Mouse (Mus musculus): ENCODE data around the gene Baz2b.
A peak's percentile ranks its signal among the peaks of the same experiment; 100 is the strongest.

Baz2b gene

DNA sequence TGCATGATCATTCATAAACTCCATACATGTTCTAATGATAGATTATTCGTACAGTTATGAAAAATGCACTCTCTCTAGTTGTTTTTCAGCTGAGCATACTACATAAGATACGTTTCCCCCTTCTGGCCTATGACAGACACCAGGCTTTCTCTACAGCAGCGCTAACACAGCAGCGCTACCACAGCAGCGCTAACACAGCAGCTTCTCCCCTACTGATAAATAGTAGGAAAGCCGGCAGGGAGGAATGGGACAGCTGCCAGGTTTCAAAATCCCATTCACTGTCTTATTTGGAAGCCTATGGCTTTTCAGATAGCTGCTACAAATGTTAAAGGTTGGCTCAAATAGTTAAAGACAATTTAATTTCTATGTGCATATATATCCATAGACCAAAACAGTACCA, 251.1 kb downstream of the Baz2b start:
- DNase-seq (ENCODE audit: low spot score in 2 of 2): no peak

DNA sequence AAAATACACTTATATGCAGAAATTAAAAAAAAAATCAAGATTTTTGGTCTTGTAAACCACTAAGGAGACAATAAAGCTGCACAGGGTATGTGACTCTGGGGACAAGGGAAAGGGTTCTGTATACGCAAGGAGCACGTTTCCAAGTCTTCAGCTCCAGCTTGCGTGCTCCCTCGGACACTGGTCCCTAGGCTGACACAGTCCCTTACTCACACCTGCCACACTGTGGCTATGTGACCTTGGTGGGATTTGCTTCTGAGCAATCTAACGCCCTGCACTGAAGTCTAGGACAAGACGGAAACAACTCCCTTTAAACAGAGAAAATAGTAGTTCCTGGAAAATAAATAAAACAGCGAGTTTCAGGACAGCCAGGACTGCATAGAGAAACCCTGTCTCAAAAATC, 253.7 kb downstream of the Baz2b start:
- DNase-seq (ENCODE audit: low spot score in 2 of 2): no peak

DNA sequence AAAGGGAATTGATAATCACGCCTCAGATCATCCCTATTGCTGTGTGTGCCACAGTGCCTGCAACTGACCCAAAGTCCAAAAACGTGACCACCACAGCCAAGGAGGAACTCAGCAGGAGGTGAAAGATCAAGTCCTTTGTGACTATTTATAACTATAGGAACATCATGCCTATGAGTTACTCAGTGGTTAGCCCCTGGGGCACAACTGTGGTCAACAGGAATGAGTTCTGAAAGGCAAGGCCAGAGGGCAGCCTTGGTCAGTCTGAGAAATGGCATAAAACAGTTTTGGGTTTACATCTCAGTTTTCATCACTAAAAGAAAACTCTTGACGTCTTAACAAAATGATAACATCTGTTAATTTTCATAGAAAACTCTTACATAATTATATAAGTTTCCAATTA, 254.8 kb downstream of the Baz2b start:
- no peak for DNase-seq (ENCODE audit: low spot score in 2 of 2)

DNA sequence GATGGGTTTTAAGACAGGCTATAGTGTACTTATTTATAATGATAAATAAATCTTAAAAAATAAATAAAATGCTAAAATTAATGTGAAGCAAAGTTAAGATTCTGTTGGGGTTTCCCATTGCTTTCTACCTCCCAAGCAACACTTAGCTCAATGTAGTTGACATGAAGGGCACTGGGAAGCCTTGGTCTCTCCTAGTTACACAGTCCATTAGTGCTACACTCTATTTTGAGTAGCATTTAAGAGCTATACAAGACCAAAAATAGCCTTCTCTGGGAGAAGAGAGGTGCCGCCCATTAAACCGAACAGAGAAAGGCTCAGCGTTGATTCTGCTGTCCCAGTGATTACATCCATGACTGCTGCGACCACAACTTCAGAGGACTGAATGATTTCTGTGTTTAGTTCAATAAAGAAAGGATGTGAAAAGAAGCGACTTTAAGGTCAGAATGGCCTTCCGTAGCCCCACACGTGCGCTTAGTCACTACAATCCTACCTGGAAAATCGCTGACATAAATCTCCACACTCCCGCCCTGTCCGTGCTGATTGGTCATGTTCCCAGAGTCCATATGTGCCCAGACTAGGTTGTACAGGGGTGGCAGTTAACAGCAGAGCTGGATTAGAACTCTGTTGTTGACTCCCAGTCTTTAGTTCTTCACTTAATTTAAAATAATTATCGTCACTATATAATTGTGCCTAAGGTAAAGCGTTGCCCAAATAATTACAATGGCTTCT, 257.2 kb downstream of the Baz2b start:
- DNase-seq (ENCODE audit: low spot score in 2 of 2): no peak

DNA sequence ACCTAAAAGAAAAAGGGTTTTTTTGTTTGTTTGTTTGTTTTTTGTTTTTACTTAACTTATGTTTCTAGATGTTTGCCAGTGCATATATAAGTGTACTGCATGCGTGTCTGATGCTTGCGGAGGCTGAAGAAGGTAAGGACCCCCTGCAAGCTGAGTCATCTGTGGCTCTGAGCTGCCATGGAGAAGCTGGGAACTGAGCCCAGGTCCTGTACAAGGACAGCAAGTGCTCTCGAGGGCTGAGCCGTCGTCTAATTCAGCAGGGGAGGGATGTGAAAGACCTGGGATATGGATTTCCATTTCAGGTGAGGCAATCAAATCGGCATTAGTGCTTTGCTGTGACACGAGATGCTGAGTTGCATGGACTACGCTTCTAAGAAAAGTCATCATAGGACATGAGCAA, 257.9 kb downstream of the Baz2b start:
- DNase-seq (ENCODE audit: low spot score in 2 of 2): no peak

DNA sequence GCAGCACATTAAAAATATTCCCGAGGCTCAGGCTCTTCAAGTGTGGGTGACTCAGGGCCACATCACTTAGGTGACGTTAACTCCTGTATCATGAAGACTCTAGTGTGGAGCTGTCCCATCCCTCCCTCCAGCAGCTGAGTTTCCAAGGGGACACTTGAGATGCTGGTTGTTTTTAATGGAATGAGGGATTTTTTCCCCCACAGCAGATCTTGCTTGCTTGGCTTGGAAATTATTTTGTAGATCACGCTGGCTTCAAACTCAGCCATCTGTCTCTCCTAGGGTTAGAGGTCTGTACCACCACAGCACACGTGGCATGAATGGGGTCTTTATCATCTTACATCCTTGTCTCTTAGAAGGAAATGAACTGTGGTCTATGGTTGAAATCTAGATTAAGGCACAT, 258.5 kb downstream of the Baz2b start:
- DNase-seq (ENCODE audit: low spot score in 2 of 2): no peak

DNA sequence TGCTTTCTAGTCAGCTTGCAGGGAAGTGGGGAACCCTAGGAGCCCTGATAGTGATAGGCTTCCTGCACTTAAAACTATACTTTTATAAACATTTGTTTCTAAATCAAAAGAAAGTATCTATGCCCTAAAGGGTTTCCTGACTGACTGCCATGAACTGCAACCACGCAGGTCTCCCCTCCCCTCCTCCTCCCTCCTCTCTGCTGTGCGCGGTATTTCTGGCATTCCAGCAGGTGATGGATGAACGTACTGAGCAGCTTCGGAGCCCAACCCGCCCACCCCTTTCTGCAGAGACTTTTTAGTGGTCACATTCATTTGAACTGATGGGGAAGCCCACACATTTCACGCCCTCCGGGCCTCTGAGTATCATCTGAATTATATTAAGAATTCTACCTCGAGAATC, 273.3 kb downstream of the Baz2b start:
- DNase-seq (ENCODE audit: low spot score in 2 of 2): no peak

DNA sequence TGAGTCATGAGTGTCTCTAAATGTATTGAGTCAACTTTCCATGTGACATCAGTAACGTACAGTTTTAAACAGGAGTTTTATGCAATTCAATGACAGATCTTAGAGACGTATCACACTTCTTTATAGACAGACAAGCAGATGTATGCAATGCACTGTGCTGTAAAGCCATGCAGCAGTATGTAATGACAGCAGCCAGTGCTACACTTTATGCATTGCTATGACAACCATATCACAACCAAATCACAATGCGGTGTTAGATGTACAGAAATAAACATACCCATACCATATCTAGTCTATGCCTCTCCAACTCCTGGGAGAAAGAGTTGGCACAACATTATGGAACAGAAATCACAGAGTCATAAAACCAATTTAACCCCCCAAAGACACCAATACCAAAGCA, 276.5 kb downstream of the Baz2b start:
- no peak for DNase-seq (ENCODE audit: low spot score in 2 of 2)

DNA sequence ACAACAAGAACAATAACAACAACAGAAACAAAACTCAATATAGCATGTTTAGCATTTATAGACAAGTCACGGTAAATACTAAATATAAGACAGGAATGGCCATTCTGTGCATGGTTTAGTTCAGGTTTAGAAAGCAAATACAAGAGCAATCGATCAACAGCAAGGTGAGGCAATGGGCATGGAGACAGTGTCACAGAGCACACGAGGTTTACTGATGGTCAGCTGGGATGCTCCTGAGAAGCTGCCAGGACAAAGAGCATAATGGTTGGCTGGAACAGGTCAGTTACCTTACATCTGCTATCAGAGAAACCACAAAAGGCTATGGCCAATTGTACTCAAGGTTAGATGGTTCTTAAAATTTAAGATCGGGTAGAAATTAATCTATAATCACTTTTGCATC, 277.4 kb downstream of the Baz2b start:
- DNase-seq (ENCODE audit: low spot score in 2 of 2): no peak

DNA sequence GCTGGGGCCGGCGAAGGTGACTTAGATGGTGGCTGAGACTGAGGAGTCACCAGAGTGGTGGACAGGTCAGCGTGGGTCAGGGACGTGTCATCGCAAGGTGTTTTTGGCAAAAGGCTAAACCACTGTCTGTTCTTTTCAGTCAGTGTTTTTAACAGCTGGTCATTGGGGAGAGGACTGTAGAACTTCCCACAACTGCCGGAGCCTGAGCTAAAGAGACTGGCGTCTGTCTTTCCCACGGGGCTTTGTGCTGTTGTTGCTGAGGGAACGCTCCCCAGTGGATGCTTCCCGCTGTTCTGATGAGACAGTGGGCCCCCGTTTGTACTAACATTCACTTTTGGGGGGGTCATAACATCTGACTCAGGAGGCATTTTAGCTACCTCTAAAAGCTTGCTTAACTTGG, 296.0 kb downstream of the Baz2b start:
- no peak for DNase-seq (ENCODE audit: low spot score in 2 of 2)

DNA sequence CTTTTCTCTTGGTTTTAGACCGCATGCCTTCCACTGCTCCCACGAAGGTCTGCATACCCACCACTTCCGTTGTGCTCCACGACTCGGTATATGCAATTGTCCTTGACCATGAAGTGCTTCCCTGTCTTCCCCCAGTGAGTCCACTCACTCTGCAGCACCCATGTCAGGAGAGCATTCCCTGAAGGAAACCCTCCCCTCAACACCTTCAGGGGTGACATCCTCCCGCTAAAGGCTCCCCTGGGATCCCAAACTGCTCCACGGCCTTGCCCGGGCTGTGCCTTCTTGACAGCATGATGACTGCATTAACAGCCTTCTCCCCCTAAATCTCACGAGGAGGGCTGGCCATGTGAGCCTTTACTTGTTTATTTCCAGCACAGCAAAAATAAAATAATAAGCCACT, 301.6 kb downstream of the Baz2b start:
- DNase-seq (ENCODE audit: low spot score in 2 of 2): no peak

DNA sequence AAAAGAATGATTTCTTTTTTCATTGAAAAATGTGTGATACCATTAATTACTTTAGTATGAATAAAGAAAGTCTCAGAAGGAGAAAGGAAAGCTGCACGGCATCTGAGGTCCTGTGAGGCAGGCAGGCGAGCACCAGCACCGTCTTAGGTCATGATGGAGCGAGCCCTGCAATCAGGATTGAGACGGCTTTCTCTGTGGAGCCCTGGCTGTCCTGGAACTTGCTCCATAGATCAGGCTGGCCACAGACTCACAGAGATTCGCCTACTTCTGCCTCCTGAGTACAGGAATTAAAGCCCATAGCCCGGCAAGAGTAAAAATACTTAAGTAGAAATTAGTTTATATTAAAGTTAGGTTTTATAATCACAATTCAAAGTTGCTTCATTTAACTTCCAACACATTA, 305.6 kb downstream of the Baz2b start:
- no peak for DNase-seq (ENCODE audit: low spot score in 2 of 2)

DNA sequence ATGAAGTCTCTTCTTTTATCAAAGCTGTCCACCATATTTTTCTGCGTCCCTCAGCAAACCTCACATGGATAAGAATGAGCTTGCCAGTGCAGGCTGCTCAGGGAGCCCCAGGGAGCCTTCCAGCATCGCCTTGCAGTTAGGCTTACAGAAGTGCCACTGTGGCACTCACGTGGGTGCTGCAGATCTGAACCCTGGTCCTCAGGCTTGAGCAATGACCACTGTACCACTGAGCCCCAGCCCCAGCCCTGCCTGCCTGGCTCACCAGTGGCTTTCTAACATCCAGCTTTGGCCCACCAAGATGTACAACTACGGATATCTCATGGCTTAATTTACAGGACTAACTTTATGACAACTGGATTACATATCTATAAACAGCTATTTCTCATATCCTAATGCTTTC, 311.0 kb downstream of the Baz2b start:
- DNase-seq (ENCODE audit: low spot score in 2 of 2): no peak

DNA sequence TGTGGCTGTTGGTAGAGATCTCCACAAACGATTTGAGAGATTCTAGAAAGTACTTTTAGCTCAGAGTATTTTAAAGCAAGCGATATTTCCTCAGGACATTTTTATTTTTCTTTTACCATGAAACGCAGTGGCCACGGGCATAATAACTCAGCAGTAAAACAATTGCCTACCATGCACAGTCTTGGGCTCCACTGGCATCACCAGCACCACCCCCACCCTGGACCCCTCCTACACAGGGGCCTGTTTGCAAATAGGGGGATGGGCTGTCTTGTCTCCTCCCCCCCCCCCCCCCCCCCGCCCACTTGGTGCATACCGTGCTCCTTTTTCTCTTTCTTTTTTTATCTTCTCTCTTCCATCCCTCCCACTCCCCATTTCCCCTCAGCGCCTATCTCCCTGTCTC, 311.5 kb downstream of the Baz2b start:
- DNase-seq (ENCODE audit: low spot score in 2 of 2): no peak

DNA sequence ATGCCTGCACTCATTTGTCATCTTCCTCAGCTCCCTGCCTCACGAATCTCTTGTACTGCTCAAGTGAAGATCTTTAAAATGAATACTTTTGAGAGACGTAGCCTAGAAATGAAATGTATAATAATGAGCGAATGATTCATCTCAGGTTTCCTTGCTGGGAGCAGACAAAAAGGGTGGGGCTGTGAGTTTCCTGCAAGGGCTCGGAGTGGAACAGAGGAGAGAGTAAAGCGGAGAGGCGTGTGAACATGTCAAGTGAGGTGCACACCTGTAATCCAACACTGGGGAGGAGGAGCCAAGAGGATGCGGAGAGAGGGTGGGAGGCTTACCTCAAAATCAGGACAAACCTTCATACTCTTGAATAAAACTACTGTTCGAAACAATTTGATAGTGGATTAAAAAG, 312.8 kb downstream of the Baz2b start:
- no peak for DNase-seq (ENCODE audit: low spot score in 2 of 2)

DNA sequence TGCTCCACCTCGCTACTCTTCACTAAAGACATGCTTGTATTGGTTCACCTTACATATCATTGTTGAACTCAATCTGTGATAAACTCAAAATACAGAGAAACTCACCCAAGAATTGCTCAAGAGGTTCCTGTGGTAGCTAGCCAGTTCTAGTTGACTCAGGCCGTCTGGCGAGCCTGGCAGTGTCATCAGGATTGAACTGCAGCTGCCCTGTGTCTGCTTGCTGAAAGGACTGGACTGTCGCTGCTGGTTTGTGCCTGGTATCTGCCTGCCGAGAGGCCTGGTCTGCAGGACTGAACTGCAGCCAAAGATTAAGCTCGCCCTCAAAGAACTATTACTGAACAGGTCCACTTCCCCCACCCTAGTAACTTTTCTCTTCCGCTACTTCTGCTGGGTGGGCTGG, 313.2 kb downstream of the Baz2b start:
- DNase-seq (ENCODE audit: low spot score in 2 of 2): no peak

DNA sequence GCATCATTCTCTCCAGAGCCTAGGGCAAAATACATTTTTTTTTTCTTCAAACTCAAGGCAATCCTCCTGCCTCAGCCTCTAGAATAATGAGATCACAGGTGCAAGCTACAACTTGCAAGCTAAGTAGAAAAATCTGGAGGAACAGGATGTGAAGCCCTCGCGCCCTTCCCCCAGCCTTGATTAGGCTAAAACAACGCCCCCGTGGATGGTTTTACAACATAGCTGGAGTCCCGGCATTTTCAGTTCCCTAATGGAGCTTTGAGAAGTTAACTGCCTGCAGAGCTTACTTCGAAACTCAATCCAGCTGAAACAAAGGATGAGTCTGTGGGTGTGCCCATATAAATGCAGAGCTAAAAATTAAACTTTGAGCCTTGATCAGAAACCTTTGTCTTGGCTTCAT, 319.9 kb downstream of the Baz2b start:
- DNase-seq (ENCODE audit: low spot score in 2 of 2): no peak

DNA sequence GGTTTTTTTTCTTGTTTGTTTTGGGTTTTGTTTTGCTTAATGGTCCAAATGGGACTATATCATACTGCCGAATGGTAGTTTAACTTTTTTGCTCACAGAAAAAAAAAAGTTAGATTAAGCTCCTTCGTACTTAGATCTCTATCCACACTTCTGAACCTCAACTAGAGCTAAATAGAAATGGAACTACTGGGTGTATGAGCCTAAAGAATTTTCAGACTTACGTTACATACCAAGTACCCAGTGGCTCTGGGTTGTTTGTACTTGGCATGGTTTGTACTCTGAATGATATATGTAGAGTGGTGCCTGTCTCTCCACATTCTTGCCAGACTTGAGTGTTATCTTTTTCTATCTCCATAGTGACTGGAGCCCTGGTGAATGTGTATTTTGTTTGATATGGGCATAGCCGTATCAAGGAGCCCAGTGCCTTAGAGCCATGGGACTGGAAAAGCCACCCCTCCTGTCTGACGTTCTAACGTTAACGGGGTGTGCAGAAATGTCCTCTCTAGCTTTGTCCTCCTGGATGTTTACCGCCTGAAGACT, 326.8 kb downstream of the Baz2b start:
- no peak for DNase-seq (ENCODE audit: low spot score in 2 of 2)

DNA sequence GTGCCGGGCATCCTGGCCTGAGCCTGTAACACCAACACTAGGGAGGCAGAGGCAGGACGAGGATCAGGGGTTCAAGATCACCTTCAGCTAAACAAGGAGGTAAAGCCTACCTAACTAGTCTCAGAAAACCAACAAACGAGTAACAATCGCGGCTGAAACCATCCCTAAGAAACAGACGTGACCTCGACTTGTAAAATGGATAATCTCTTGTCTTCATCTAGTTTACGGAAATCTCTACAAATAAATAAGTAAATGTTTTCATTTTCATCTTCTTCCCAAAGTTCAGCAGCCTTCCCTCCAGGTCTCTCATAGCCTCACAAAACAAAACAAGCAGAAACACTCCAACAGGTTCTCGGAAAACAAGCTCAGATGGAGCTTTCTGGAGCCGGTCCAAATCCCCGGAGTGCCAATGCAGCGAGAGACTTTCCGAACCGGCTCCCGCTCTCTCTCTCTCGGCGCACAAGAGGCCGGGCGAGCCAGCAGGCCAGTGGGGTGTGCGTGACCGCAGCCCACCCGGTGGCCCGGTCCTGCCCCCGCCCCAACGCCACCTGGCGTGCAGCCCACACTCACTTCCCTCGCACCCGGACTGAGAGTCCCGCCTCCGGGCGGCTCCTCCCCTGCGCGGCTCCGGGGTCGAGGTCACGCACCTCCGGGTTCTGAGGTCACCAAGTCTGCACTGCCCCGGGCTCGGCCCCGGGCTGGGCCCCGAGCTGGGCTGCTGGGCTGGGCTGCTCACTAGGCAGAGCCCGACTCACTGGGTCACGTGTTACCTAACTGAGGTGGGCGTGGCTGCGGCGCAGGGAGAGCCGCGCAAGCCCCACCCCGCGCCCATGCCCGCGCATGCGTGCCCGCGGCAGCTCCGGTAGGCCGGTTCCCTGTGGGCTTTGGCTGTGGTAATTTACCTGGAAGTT, 327.6 kb downstream of the Baz2b start, which contains the start of gene Wdsub1:
Gene Wdsub1, minus strand, starts transcription at position 761 of the 911 bp plus-strand sequence.
- DNase-seq (ENCODE audit: low spot score in 2 of 2): peak; percentile 85 to 91

DNA sequence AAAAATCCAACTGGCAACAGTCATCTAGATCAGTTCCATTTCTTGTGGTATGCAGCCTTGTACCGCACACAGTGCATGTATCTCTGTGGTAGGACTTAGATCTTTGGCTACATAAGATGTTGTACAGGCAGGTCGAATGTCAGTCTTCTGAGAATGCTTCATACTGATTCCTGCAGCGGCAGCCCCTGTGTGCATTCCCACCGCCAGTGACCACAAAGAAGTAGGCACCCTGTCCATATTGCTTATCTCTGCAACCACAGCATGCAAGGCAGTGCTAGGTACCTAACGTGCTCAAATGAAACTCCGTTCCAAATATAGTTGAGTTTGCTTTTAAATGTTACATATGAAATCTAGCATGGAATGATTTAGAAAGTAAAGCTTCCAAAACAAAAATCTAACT, 328.2 kb downstream of the Baz2b start:
- DNase-seq (ENCODE audit: low spot score in 2 of 2): no peak

DNA sequence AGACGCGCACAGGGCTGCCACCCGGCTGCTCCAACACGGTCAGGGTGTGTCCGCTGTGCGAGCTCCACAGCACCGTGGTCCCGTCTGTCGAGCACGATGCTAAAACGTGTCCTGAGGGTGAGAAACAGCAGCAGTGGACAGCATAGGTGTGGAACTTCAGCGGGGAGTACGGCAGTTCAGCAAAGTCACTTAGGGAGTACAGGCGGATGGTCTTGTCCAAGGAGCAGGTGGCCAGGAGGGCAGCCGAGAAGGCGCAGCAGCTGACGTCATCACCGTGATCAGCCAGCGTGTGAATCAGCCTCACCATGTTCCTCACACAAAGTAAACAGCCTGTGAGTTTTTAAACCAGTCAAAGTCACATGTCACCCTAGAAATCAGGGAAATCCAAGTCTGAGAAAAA, 331.4 kb downstream of the Baz2b start:
- no peak for DNase-seq (ENCODE audit: low spot score in 2 of 2)

DNA sequence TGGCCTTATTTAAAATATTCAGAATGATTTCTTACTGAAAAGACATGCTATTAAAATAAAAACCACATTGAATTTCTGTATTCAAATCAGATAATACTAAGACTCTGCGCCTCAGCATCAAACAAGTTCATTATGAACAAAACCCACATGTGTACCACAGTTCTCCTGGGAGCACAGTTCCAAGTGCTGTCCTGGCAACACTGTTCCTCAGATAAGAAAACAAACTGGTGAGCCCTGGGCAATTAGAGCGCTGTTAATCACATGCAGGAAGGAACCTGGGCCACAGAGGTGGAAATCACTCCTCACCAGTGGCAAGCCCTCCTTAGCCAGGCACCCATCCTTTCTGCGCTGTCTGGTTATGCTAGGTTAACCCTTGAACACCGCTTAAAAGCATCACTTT, 332.3 kb downstream of the Baz2b start:
- peak in 1 of 2 experiments; percentile 16 for DNase-seq (ENCODE audit: low spot score in 2 of 2)

DNA sequence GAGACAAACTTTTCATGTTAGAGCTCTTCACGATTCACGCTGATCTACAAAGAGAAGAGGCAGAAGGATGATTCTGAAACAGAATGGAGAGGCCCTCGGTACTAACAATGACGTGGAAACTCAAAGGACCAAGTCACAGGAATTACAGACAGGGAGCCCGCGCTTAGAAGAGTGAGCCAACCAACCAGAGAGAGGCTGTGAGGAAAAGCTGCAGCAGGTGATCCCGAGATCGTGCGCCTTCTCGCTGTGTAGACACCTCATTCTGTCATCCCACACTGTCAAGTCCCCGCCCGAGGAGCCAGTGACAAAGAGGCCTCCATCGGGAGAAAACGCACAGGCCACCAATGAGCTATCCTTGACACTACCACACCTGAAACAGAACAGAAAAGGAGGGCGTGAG, 333.2 kb downstream of the Baz2b start:
- no peak for DNase-seq (ENCODE audit: low spot score in 2 of 2)

Data from thymus, postnatal 10 days (tissue).